Mouse (Mus musculus): ENCODE results near the gene Elovl5.

GRCm38 (mm10) chr9:77930860-77931184, 13.7 kb downstream of the Elovl5 start:
- TF ChIP-seq CTCF (IDR thresholded peaks at IDR 0.05; ENCODE audit: low read depth) (no peak), EP300 (IDR thresholded peaks at IDR 0.05; ENCODE audit: low read depth) (no peak)
